Mouse (Mus musculus) embryonic facial prominence, embryonic 12.5 days (tissue): ENCODE measurements around the gene Ikzf3. TPM values are rescaled to one million over a fixed set of nuclear protein-coding genes. Genes with fewer than 3 reads are reported as not detected.

Experiments used
- ATAC-seq: fragments of 200-750 bp; cut with Nextera tagmentation; 2 replicates; pipeline ENCODE4 v1.8.0; 2017; ENCODE audit not compliant: insufficient number of reproducible peaks, insufficient read depth, low FRiP score, low TSS enrichment
- H3K27ac ChIP-seq: fragments of 300-500 bp; sonication (generic); 2 replicates; pipeline ENCODE4 v1.5.1; 2016; ENCODE audit warnings: mild to moderate bottlenecking
- H3K27me3 ChIP-seq: fragments of 300-500 bp; sonication (generic); 2 replicates; pipeline ENCODE4 v1.6.1; 2016; ENCODE audit warnings: mild to moderate bottlenecking, moderate library complexity
- H3K36me3 ChIP-seq: fragments of 300-500 bp; sonication (generic); 2 replicates; pipeline ENCODE4 v1.6.1; 2016; ENCODE audit warnings: mild to moderate bottlenecking
- H3K4me1 ChIP-seq: fragments of 300-500 bp; sonication (generic); 2 replicates; pipeline ENCODE4 v1.6.1; 2016
- H3K4me2 ChIP-seq: fragments of 300-500 bp; sonication (generic); replicated peaks from 2 replicates; pipeline ENCODE4 v1.6.1; 2016; ENCODE audit warnings: mild to moderate bottlenecking, moderate library complexity
- H3K4me3 ChIP-seq: fragments of 300-500 bp; sonication (generic); 2 replicates; pipeline ENCODE4 v1.5.1; 2016; ENCODE audit warnings: mild to moderate bottlenecking
- H3K9ac ChIP-seq: fragments of 300-500 bp; sonication (generic); 2 replicates; pipeline ENCODE4 v1.6.1; 2016; ENCODE audit warnings: mild to moderate bottlenecking, moderate library complexity
- H3K9me3 ChIP-seq: fragments of 300-500 bp; sonication (generic); 2 replicates; pipeline ENCODE4 v1.6.1; 2016; ENCODE audit warnings: mild to moderate bottlenecking, moderate library complexity
- WGBS: fragments of 180-500 bp; shearing (Covaris S2); methylation state at CpG from one replicate; pipeline ENCODE4 v1.1.7; 2016; 5-methylcytosine and 5-hydroxymethylcytosine counted together
- polyA plus RNA-seq: library from polyadenylated mRNA; unstranded; fragments of >200 nt; fragmentation: Nextera tagmentation; extraction: Ambion mirVana; gene quantifications from 2 replicates; pipeline ENCODE4 v1.2.1, GENCODE M21; 2016

Gene Ikzf3
- polyA plus RNA-seq, 1 experiment from 2014 or later: 0.47 TPM

- Histone ChIP-seq H3K27me3 (peaks cover 56% of the 10 kb centered on the region), H3K36me3 (no peaks in the 10 kb centered on the region), H3K4me2 (no peak overlapping the region), H3K9ac (no peak overlapping the region), H3K27ac (no peak overlapping the region), H3K4me1 (peaks cover 14% of the 10 kb centered on the region), H3K4me3 (no peak overlapping the region), H3K9me3 (no peaks in the 10 kb centered on the region)
- no peak for ATAC-seq
- WGBS: 82% methylated on average over 20 of the region's 20 CpGs
Observed at GRCm38 (mm10) chr11:98449921-98450771, 95.7 kb downstream of the Ikzf3 start.

- Histone ChIP-seq H3K36me3 (no peaks in the 10 kb centered on the region), H3K27me3 (peaks cover 59% of the 10 kb centered on the region), H3K27ac (no peak overlapping the region), H3K9me3 (no peaks in the 10 kb centered on the region), H3K4me1 (peaks cover 14% of the 10 kb centered on the region), H3K9ac (no peak overlapping the region), H3K4me2 (no peak overlapping the region), H3K4me3 (no peak overlapping the region)
- ATAC-seq: no peak
- 74% methylated on average over 3 of the region's 3 CpGs for WGBS
Observed at GRCm38 (mm10) chr11:98449419-98449818, 96.4 kb downstream of the Ikzf3 start.

DNA sequence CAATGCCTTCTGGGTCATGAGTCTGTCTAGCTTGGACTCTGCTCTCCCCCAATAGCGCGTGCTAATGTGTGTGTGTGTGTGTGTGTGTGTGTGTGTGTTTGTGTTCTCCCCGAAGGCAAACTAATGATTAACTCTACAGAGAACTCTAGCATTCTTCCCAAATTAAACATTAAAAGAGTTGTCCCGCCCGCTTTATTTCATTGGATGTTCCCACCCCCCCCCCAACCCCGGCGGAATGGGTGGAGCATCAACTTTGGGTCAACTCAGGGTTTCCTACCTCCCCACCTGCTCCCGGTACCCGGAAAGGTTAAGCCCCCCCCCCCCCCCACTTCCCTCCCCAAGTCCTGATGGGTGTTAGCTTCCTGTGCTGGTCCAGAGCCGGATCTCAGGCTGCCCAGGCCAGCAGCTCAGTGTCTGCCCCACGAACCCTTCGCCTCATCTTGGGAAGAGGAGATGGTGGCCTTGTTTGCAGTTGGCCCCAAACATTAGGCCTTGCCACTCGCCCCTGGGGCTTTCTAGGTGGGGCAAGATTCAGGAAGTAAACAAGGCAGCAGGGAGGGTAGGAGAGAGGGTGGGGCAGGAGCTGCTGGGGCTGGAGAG, 97.5 kb downstream of the Ikzf3 start:
- H3K9me3 ChIP-seq: no peaks in the 10 kb centered on the region
- 35% methylated on average over 11 of the region's 13 CpGs for WGBS
- no peaks in the 10 kb centered on the region for H3K36me3 ChIP-seq
- peaks cover 14% of the 10 kb centered on the region for H3K4me1 ChIP-seq
- no peak overlapping the region for H3K27ac ChIP-seq
- H3K9ac ChIP-seq: no peak overlapping the region
- H3K4me3 ChIP-seq: peak overlapping the region; percentile 31; the same call in 1 of the 2 replicates
- peak overlapping the region; percentile 29 for H3K4me2 ChIP-seq
- H3K27me3 ChIP-seq: peaks cover 59% of the 10 kb centered on the region
- ATAC-seq: no peak

DNA sequence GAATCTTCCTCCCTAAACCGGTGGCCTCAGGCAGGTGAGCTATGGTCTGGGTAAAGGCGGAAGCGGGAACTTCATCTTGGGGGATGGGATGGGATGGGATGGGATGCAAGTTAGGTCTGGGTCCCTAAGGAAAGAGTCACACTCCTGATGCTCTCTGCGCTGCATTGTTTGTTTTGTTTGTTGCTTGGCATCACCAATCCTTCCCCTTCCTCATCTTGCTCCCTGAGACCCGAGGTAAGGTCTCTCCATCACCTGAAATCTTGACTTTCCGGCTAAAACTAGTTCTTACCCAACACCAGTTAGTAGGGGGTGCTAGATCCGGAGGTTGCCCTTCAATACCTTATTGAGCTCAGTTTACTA, 98.4 kb downstream of the Ikzf3 start:
- Histone ChIP-seq H3K27ac (no peak overlapping the region), H3K4me1 (peaks cover 14% of the 10 kb centered on the region), H3K9ac (peak overlapping the region; percentile 31; the same call in 1 of the 2 replicates), H3K36me3 (no peaks in the 10 kb centered on the region), H3K4me2 (peak overlapping the region; percentile 29), H3K9me3 (no peaks in the 10 kb centered on the region), H3K27me3 (peaks cover 59% of the 10 kb centered on the region), H3K4me3 (peak overlapping the region; percentile 31)
- 14% methylated on average over 7 of the region's 7 CpGs for WGBS
- no peak for ATAC-seq

GRCm38 (mm10) chr11:98446562-98447474, 99.0 kb downstream of the Ikzf3 start:
- 2% methylated on average over 33 of the region's 33 CpGs for WGBS
- peak; percentile 67; the same call in 1 of the 2 replicates for ATAC-seq
- Histone ChIP-seq H3K27ac (no peak overlapping the region), H3K36me3 (no peaks in the 10 kb centered on the region), H3K9ac (peak overlapping the region; percentile 31), H3K9me3 (no peaks in the 10 kb centered on the region), H3K27me3 (peaks cover 59% of the 10 kb centered on the region), H3K4me1 (peaks cover 14% of the 10 kb centered on the region), H3K4me2 (peak overlapping the region; percentile 29), H3K4me3 (peak overlapping the region; percentile 31)

- Histone ChIP-seq H3K36me3 (no peaks in the 10 kb centered on the region), H3K4me2 (peak within 1 kb of the TSS; percentile 29), H3K4me1 (peaks cover 14% of the 10 kb centered on the region), H3K27me3 (peaks cover 59% of the 10 kb centered on the region), H3K9me3 (no peaks in the 10 kb centered on the region), H3K9ac (peak within 1 kb of the TSS; percentile 31), H3K27ac (no peak within 1 kb of the TSS), H3K4me3 (peak within 1 kb of the TSS; percentile 31)
- WGBS: 3% methylated on average over 5 of the region's 5 CpGs
- no peak for ATAC-seq
Observed at GRCm38 (mm10) chr11:98446213-98446561, 99.6 kb downstream of the Ikzf3 start, which contains the start of gene Grb7. Gene Grb7 (plus strand): TSS chr11:98446394.

DNA sequence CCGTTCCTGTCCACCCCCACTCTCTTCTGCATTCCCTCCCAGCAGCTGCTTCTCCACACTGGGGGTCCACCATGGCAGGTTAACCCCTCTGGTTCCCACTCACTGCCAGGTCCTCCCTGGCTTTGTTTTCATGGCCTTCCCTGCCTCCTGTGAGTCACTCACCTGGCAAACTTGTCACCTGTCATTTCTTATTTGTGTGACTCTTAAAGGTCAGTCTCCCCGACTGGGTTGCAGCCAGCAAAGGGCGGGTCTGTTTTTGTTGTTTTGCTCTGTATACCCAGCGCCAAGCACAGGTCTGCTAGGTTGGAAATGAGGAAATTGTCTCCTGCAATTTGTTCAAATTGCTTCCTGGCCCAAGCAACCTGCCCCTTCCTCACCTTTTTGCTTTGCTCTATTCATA, 100.2 kb downstream of the Ikzf3 start:
- Histone ChIP-seq H3K36me3 (no peaks in the 10 kb centered on the region), H3K27ac (no peak overlapping the region), H3K4me2 (no peak overlapping the region), H3K9ac (no peak overlapping the region), H3K27me3 (peaks cover 55% of the 10 kb centered on the region), H3K4me3 (no peak overlapping the region), H3K9me3 (no peaks in the 10 kb centered on the region), H3K4me1 (peaks cover 14% of the 10 kb centered on the region)
- ATAC-seq: no peak
- WGBS: 35% methylated on average over 4 of the region's 4 CpGs

- no peak for ATAC-seq
- no peaks in the 10 kb centered on the region for H3K36me3 ChIP-seq
- no peaks in the 10 kb centered on the region for H3K9me3 ChIP-seq
- WGBS: 42% methylated on average over 1 of the region's 1 CpGs
- H3K4me1 ChIP-seq: peaks cover 14% of the 10 kb centered on the region
- no peak overlapping the region for H3K27ac ChIP-seq
- no peak overlapping the region for H3K9ac ChIP-seq
- H3K4me3 ChIP-seq: no peak overlapping the region
- no peak overlapping the region for H3K4me2 ChIP-seq
- H3K27me3 ChIP-seq: peaks cover 52% of the 10 kb centered on the region
Observed at GRCm38 (mm10) chr11:98445238-98445637, 100.6 kb downstream of the Ikzf3 start.

DNA sequence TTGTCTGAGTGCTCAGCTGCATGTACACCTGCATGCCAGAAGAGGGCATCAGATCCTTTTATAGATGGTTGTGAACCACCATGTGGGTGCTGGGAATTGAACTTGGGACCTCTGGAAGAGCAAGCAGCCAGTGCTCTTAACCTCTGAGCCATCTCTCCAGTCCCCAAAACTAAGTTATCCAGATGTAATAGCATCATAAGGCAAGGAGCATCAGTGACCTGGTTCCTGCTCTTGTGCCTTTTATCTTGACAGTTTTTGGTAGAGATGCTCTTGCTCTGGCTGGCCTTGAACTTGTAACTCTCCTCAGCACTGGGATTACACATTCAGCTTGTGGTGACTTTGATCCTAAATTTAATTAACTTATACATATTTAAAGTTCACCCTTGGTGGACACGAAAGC, 102.1 kb downstream of the Ikzf3 start:
- no peak overlapping the region for H3K27ac ChIP-seq
- H3K4me3 ChIP-seq: no peak overlapping the region
- peaks cover 38% of the 10 kb centered on the region for H3K27me3 ChIP-seq
- no peak for ATAC-seq
- H3K4me2 ChIP-seq: no peak overlapping the region
- H3K4me1 ChIP-seq: peaks cover 14% of the 10 kb centered on the region
- H3K9me3 ChIP-seq: no peaks in the 10 kb centered on the region
- 100% methylated on average over 1 of the region's 1 CpGs for WGBS
- no peak overlapping the region for H3K9ac ChIP-seq
- no peaks in the 10 kb centered on the region for H3K36me3 ChIP-seq

GRCm38 (mm10) chr11:98438331-98439158, 107.3 kb downstream of the Ikzf3 start, which contains the start of gene Mien1:
Gene Mien1 (minus strand): TSS chr11:98438991.
- peak within 1 kb of the TSS; percentile 52 for H3K9ac ChIP-seq
- peak; percentile 86; the same call in 1 of the 2 replicates for ATAC-seq
- no peaks in the 10 kb centered on the region for H3K27me3 ChIP-seq
- H3K4me3 ChIP-seq: peak within 1 kb of the TSS; percentile 75
- peaks cover 6% of the 10 kb centered on the region; the same call in 1 of the 2 replicates for H3K4me1 ChIP-seq
- peaks cover 40% of the 10 kb centered on the region for H3K36me3 ChIP-seq
- WGBS: 3% methylated on average over 43 of the region's 43 CpGs
- H3K4me2 ChIP-seq: peak within 1 kb of the TSS; percentile 76
- H3K27ac ChIP-seq: 0 out of 2 replicates have a peak within 1 kb of the TSS, but pooled peaks have one; percentile 46
- no peaks in the 10 kb centered on the region for H3K9me3 ChIP-seq
